Mouse (Mus musculus) T-cell, adult 2 months (primary cell): Measurements from ENCODE around the gene Vdr.

Source experiments
- DNase-seq: peaks from one replicate; pipeline ENCODE4 v3.0.0; 2022; ENCODE audit warnings: low spot score

The Vdr gene

DNA sequence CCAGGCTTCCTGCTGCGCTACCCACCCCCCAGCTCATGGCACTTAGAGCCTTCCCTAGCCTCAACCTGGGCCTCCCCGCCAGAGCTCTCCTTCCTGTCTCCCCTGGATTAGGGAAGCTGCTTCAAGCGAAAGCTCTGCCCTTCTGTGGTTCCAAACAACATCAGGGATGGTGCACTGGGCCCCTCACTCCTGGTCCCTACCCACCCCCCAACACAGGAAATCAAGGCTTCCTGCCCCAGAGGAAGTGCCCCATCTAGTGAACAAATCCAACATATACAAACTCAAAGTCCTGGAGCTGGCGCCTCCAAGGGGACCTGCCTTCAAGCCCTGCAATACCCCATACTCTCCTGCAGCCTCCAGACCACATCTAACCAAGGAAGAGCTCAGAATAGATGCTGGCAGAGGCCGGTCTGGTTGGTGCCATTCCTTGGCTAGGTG is 81.5 kb downstream of the Vdr start:
- peak; percentile 39 for DNase-seq

- DNase-seq, result no peak
Observed at GRCm38 (mm10) chr15:97828221-97828842, 82.1 kb downstream of the Vdr start.

- DNase-seq, result no peak
Observed at GRCm38 (mm10) chr15:97827401-97827800, 83.0 kb downstream of the Vdr start.

- DNase-seq, result no peak
Observed at GRCm38 (mm10) chr15:97826588-97827261, 83.7 kb downstream of the Vdr start.

GRCm38 (mm10) chr15:97825941-97826587 is 84.4 kb downstream of the Vdr start:
- DNase-seq, result no peak

DNA sequence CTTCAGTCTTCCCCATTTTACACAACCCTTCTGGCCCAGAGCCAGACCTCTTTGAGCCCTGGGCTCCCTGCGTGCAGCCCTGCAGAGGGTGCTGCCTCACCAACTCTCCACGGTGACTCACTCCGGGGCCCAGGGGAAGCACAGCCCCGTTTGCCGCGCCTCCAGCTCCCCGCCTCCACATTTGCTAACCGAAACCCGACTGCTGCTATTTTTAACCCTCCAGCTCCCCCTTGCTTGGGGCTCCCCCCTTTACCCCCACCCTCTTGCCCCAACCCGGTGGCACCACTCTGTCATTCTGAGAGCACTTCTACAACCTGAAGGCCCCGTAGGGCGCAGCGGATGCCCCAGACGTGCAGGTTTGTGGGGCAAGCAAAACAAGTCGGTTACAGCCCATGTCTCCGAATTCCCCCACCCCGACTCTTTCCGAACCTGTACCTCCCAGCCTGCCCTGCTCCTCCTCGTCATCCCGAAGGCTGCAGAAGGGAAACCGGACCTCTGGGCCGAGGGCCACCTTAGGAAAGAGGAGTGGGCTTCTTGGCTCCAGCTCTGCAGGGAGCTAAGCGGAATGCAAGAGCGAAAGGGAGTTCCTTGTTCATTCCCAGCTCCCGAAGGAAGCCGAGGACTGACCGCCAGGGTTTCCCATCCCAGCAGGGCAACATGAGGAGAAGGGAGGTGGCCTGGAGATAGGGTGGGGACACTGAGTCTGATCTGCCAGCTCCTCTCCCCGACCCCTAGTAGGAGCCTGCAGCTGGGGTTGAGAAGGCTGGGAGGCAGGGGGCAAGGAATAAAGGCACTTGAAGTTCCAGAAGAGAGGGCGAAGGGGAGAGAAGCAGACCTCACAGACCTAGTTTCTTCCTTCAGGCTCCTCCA is 85.1 kb downstream of the Vdr start:
- DNase-seq, result peak; percentile 97

- no peak for DNase-seq
Observed at GRCm38 (mm10) chr15:97824042-97824441, 86.4 kb downstream of the Vdr start.

DNA sequence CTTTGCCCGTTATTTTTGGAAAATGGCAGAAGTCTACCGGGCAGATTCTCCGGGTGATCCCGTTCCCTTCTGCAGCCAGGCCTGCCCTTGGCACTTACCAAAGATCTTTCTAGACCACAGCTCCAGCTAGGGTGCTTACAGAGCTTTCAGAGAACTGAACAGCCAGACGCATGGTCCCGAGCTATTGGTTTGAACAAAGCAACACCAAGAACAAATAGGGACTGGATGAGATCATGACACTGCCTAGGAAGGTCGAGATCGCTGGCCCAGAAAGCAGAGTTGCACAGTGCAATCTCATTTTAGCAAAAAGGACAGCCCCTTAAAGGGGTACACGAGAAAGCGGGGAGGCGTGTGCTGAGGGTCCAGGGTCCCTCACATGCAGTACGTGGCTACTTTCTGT is 87.0 kb downstream of the Vdr start:
- no peak for DNase-seq

DNA sequence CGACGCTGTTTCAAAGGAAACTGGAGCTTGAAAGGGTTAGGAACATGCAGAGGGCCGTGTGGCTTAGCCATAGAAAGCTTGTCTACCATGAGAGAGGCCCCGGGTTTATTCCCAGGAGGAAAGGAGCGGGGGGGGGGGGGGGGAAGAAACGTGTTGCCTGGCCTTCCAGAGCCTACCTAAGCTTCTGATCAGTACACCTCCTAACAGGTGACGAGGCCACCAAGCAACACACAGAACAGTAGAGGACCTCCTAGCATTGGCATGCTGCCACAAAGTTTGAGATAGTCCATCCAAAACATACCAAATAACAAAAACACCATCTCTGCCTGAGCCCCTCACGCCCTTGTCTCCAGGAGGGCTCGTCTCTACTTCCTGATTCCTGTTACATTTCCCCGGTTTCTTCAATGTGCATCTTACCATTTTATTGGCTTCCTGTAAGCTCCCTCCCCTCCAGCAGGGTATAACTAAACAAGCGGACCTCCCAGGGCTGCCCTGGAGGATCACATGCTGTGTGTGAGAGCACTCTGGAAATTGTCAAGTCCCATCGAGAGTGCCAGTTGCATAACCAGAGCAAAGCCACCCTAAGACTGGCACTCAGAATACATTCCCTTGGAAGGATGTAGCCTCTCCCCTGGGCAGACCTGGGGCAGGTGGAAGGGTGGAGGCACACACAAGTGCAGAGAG is 87.7 kb downstream of the Vdr start:
- no peak for DNase-seq

- DNase-seq, result peak; percentile 35
Observed at GRCm38 (mm10) chr15:97821983-97822363, 88.5 kb downstream of the Vdr start.

DNA sequence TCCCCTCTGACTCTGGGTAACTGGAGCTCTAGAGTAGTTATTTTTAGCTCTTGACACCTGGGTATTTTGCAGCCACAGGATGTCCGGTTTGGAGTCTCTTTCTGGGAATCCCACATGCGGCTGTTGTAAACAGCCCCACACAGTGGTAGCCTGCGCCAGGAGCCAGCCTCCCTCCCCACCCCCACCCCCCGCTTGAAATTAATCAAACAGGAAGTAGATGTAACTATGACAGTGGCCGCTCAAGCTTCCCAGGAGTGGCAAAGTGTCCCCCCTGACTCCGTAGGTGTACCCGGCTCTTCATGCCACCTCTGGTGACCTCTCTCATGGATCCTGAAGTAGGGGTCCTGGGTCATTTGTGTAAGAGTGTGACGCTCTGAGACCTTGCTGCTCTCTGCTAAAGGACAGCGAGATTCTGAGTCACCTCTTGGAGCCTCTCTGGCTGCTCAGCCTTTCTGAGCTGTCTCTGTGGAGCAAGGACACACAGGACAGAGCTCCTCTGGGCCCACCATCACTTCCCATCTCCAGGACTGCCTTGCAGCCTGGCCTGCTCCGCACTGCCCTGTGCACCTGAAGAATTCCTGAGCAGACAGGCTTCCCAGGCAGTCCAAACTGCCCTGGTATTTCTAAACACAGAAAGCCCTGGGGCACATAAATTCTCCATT is 89.0 kb downstream of the Vdr start:
- DNase-seq, result peak; percentile 63

DNA sequence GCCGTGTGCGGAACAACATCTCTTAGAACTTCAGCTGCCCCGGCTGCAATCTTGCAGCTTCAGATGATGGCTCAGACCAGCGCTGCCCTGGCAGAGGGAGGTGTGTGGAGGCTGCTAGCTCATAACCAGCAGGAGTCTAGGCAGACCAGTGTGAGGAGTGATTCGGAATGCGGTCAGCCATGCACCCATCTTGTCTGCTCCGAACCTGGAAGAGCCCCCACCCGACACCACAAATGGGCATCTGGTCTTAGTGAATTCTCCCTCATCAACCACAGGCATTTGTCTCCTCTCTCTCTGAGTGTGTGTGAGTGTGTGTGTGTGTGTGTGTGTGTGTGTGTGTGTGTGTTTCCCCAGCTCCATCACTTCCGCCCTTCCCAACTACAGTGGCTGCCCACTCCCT is 90.5 kb downstream of the Vdr start:
- no peak for DNase-seq

DNA sequence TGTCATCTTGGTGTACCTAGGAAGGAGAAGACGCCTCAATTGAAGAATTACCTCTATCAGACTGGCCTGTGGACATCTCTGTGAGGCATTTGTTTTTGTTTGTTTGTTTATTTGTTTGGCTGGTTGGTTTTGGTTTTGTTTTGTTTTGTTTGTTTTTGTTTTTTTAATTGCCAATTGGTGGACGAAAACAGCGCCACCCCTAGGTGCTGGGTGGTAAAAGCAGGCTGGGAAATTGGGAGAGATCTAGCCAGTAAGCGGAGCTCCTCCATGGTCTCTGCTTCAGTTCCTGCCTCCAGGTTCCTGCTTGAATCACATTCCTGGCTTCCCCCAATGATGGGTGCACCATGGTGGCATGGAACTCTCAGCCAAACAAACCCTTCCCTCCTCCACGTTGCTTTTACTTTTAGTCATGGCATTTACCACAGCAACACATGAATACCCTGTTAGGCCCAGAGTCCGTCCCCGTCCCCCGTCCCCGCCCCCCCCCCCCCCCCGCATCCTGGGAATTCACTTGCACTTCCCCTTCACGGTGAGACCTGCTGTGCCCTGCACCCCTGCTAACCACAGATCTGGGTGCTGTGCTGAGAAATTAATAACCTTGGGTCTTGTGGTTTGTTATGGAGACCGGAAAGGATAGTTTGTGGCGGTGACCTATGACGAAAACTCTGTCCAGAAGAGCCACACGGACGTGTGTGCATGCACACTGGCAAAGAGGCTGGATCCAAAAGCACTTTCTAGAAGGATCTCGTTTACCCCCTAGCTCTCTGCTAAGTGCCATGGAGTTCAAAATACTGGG is 94.0 kb downstream of the Vdr start:
- DNase-seq, result no peak

DNA sequence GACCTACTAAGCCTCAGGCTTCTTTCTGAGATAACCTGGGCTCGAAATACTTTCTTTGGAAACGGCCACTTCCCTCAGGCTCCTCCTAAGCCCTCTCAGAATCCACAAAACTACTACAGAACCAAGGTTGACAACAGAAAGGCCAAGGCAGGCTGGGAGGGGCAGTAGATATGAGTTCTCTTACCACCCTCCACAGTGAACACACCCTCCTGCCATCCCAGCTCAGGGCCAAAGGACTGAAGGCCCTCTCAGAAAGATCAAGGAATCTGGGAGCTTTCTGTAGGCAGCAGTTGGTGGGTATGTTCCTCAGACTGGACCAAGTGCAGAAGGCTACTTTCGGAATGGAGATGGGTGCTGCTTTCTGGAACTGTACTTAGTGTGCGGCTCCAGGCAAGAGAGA is 95.2 kb downstream of the Vdr start:
- DNase-seq, result no peak

DNA sequence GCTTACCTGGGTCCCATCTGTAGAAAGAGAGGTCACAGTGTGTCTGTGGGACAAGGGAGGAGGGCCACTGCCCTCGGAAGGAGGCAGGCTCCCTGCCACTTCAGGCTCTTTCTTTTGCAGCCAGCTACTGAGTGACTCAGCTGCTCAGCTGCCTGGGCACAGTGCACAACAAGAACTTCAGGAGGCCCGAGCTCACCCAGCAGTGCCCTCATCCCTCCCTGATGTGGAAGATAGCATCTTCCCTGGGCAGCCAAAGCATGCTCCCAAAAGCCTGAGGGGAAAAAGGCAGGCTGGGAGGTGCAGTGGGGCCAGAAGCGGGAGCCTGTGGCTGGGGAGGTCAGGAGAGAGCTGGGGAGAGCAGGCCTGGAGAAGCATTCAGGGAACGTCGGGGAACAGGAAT is 95.7 kb downstream of the Vdr start:
- DNase-seq, result no peak

DNA sequence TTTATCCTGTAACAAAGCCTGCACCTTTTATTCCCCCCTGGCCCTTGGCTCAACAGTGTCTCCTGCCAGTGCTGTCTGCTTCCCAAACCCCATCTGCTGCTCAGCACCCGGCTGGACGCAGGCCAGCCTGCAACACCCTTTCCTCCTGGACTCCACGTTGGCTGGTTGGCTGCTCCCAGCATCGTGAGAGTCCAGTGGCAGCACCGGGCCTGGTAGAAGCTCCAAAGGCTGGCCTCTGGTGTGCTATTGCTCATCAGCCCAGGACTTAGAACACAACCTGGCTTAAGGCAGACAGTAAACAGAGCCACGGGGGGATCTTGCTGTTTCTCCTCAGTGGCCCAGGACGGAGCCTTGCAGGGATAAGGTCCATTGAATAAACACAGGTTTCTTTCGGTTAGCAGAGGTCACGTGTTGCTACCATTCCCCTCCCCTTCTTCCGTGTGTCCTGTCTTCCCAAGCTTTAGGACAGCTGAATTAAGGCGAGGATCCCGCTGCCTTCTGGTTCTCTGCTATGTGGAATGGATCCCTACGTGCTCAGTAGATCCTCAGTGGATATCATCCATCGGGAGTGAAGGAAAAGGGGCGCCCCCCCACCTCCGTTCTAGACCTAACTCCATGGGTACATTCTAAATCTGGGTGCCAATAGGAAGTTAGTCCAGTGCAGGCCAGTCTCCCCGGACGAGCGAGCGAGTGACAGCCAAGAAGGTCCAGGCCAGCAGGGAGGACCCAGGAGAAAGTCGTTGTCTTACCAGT is 96.8 kb downstream of the Vdr start:
- no peak for DNase-seq

DNA sequence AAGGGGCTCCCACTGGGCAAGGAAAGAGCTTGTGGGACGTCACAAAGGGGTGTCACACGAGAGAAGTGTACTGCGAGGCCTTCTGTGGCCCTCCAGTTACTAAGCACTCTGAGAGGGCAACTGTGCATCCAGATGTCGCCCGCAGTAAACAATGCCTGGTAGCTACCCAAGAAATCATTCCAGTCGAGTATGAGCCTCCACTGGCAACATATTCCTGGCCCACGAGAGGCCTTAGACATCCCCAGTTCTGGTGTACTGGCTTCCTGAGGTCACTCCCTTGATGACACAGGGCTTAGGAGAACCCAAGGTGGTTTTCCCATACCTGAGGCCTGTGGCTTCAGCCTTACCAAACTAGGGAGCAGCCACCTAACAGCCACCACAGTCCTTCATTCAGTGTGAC is 97.6 kb downstream of the Vdr start:
- no peak for DNase-seq

- no peak for DNase-seq
Observed at GRCm38 (mm10) chr15:97812126-97812525, 98.3 kb downstream of the Vdr start.

GRCm38 (mm10) chr15:97811307-97811706 is 99.1 kb downstream of the Vdr start:
- no peak for DNase-seq

GRCm38 (mm10) chr15:97810399-97810798 is 100.0 kb downstream of the Vdr start:
- no peak for DNase-seq
